Mouse (Mus musculus): ENCODE measurements around the gene Rtcb. TPM values are rescaled to one million over a fixed set of nuclear protein-coding genes. Genes with fewer than 3 reads are reported as not detected.

Rtcb gene
- 100 to 1,000 TPM; 110 to 140 TPM for polyA plus RNA-seq (2017; shearing (Covaris generic))

DNA sequence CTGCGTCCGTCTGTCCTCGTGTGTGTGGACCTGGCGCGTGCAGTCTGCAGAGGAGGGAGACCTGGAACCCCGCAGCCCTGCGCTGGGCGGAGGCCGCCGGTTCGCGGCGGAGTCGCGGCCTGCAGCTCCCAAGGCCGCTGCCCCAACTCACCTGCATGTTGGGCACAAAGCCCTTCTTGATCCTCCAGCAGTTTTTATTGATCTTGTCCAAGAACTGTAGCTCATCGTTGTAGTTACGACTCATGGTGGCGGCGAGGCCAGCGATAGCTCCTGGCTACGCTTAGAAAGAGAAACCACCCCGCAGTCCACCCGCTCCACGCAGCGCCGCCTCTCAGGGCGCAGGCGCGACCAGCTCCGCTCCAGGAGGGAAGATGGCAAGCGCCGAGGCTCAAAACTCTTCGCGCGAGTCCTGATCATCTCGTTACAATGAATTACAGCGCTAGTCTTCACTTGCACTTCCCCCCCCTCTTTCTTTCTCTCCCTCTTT lies at the start of gene Rtcb:
TSS of gene Rtcb (minus strand) at position 360 of the 487 bp plus-strand sequence.

DNA sequence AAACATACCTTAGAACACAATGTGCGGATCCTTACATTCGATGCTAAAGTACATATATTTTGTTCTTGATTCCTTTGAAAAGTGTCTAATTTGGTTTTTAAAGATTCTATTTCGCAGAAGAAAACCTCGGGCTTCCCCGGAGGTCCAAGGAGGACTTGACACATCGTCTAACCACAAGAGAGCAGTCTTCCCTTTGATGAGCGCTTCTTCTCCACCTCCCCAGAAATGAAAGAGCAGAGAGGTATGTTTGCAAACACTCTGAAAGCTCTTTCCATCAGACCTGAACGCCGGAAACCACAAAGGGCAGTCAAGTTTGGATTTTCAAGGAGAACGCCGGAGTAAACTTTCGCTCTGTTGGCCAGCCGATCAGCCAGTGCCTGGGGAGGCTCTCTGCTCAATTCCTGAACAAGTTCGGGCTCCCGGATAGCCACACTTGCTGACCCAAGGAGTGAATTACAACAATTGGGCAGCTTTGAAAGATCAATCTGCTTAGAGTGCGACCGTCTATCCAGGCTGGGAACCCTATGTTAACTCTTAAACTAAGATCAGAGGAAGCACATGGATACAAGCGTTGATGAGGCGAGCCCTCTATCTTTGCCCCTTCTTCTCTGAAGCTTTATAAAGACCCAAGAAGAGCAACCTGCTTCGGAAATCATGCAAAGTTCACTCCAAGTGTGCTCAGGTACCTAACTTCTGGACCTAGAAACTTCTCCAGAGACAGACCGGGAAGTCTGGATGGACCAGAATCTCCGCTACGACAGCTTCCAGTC lies 29.8 kb downstream of the Rtcb start, which contains the start of gene Ascl4:
TSS of gene Ascl4 (plus strand) at position 6 of the 770 bp plus-strand sequence.

DNA sequence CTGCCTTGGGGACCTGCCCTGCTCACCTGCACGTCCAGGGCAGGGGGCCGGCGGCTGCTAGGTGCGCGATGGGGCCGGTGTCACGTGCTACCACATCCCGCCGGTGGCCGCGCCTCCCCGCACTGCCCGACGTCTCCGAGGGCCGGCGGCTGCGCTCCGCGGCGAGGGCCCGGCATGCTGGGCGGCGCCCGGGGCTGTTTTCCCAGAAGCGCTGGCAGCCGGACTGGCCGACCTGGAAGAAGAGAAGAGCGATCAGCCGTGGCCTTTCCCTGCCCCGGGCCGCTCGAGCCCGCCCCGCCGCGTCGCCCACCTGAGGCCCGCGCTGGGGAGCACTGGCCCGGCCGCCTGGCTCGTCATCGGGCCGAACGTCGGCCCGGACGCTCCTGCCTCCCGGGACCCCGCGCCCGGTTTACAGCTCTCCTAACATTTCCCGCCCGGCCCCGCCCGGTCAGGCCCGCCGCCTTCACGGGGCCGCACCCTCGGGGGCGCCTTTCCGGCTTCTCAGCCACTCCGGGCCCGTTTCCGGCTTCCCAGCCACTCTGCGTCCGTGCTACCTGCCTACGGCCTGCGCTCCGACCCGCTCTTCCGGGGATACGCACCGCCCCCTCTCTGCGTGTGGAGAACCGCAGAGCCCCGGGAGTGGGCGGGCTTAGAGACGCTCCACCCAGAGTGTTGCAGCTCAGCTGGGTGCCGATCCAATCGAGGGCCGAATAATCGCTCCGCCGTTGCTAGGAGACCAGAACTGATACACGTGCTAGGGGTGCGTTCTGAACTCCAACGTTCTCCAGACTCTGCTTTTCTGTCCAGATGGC lies 40.9 kb downstream of the Rtcb start, which contains the start of gene Prdm4:
TSS of gene Prdm4 (minus strand) at position 645 of the 812 bp plus-strand sequence.

Other genes starting within 250 kb of the Rtcb start
- 10 to 100 TPM; 41.5 to 64.8 TPM for gene Pwp1, start 128.3 kb downstream of the Rtcb start, polyA plus RNA-seq (2017; shearing (Covaris generic))
- gene Prdm4, start 40.7 kb downstream of the Rtcb start, polyA plus RNA-seq (2017; shearing (Covaris generic)) = 10 to 100 TPM; 22.6 to 25.4 TPM
- gene Ascl4, start 30.1 kb downstream of the Rtcb start, polyA plus RNA-seq (2017; shearing (Covaris generic)) = under 1 TPM; 0.39 to 0.47 TPM
- under 1 TPM in 1 of 2 experiments, not detected in 1; 0.16 TPM for gene Bpifc, start 54.1 kb upstream of the Rtcb start, polyA plus RNA-seq (2017; shearing (Covaris generic))
- 10 to 100 TPM; 45.2 to 52.7 TPM for gene Fbxo7, start 64.1 kb upstream of the Rtcb start, polyA plus RNA-seq (2017; shearing (Covaris generic))

Data from activated CD4-positive, CD25-positive, alpha-beta regulatory T cell (primary cell).